Mouse (Mus musculus): ENCODE measurements around the gene Tesmin. TPM values are rescaled to one million over a fixed set of nuclear protein-coding genes. Genes with fewer than 3 reads are reported as not detected.

Tesmin gene
- polyA plus RNA-seq, 2 experiments = 0.25 to 0.30 TPM

GRCm38 (mm10) chr19:3389089-3389488 is 432 bp downstream of the Tesmin start:
- Histone ChIP-seq H3K9me3 (ENCODE audit: control insufficient read depth, low read length) (peaks cover 2% of the 10 kb centered on the region; the same call in 1 of the 2 replicates), H3K4me2 (ENCODE audit: low read depth) (peak overlapping the region; percentile 73), H3K36me3 (replicated peaks; ENCODE audit: control insufficient read depth, insufficient read depth, low read depth) (no peaks in the 10 kb centered on the region), H3K27ac (no peak overlapping the region), H3K4me1 (replicated peaks; ENCODE audit: control insufficient read depth in 2 of 2, insufficient read depth in 2 of 2, low read length in 1 of 2) (peaks cover 9 to 15% of the 10 kb centered on the region in 2 experiments), H3K4me3 (ENCODE audit: insufficient read depth in 1 of 2, low read depth in 2 of 2, low read length in 2 of 2) (peak overlapping the region; percentile 31 to 53), H3K27me3 (ENCODE audit: control insufficient read depth, insufficient read depth, low read length) (no peaks in the 10 kb centered on the region), H3K9ac (replicated peaks) (peak overlapping the region; percentile 36)
- WGBS (ENCODE audit: insufficient replicate concordance) = 0% methylated on average over 40 of the region's 43 CpGs
- peak; percentile 85 for ATAC-seq (ENCODE audit: insufficient read depth)
- TF ChIP-seq CTCF (IDR thresholded peaks at IDR 0.05; ENCODE audit: low read depth) (peak; percentile 90), EP300 (IDR thresholded peaks at IDR 0.05; ENCODE audit: low read depth) (no peak)
- DNase-seq (ENCODE audit: low read depth in 3 of 3, low spot score in 3 of 3) = peak; percentile 62 to 68 (median 68)

DNA sequence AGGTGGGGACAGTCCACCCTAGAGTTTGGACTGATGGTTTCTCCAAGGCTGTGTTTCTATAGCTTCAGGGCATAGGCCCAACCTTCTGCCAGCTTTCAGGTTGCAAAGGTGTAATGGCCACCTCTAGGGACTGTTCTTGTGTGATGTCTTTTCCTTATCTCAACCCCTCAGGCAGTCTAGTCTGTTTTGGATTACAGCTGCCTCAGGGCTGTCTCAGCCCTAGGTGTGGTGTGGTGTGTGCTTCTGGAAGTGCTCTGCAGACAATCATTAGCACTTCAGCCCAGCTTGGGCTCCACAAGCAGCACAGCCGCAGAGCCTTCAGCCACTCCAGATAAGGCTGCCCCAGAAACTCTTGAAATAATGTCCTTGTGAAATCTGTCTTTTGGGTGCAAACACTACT is 3.7 kb downstream of the Tesmin start:
- no peak overlapping the region for H3K9ac ChIP-seq (replicated peaks)
- ATAC-seq (ENCODE audit: insufficient read depth) (peak; percentile 60), DNase-seq (ENCODE audit: low read depth in 3 of 3, low spot score in 3 of 3) (peak; percentile 42 to 57 (median 47))
- WGBS (ENCODE audit: insufficient replicate concordance) = 14% methylated on average over 1 of the region's 1 CpGs
- H3K9me3 ChIP-seq (ENCODE audit: control insufficient read depth, low read length) = peaks cover 2% of the 10 kb centered on the region; the same call in 1 of the 2 replicates
- no peaks in the 10 kb centered on the region for H3K27me3 ChIP-seq (ENCODE audit: control insufficient read depth, insufficient read depth, low read length)
- H3K27ac ChIP-seq = no peak overlapping the region
- H3K36me3 ChIP-seq (replicated peaks; ENCODE audit: control insufficient read depth, insufficient read depth, low read depth) = no peaks in the 10 kb centered on the region
- H3K4me2 ChIP-seq (ENCODE audit: low read depth) = no peak overlapping the region
- peaks cover 9 to 15% of the 10 kb centered on the region in 2 experiments for H3K4me1 ChIP-seq (replicated peaks; ENCODE audit: control insufficient read depth in 2 of 2, insufficient read depth in 2 of 2, low read length in 1 of 2)
- no peak overlapping the region for H3K4me3 ChIP-seq (ENCODE audit: insufficient read depth in 1 of 2, low read depth in 2 of 2, low read length in 2 of 2)
- TF ChIP-seq EP300 (IDR thresholded peaks at IDR 0.05; ENCODE audit: low read depth) (peak; percentile 59), CTCF (IDR thresholded peaks at IDR 0.05; ENCODE audit: low read depth) (no peak)

DNA sequence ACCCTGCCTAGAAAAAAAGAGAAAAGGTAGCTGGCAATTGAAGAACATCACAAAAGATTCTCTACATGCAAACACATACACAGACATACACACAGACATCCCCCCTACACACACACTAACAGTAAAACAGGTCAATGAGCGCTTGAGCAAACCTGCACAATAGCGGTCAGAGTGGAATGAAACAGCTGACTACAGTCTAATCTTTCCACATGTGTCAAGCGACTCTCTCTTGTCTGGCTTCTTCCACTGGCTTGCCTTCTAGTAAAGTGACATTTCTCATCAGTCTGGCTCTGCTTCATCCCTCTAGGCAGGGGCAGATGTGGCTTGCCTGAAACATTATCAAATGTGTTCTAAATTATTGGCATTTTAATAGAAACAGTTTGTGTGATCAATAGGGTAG is 5.6 kb downstream of the Tesmin start:
- H3K4me1 ChIP-seq (replicated peaks; ENCODE audit: control insufficient read depth in 2 of 2, insufficient read depth in 2 of 2, low read length in 1 of 2) = peaks cover 7 to 15% of the 10 kb centered on the region in 2 experiments; a peak in 3 of 4 replicates
- no peak for DNase-seq (ENCODE audit: low read depth in 3 of 3, low spot score in 3 of 3)
- no peaks in the 10 kb centered on the region for H3K36me3 ChIP-seq (replicated peaks; ENCODE audit: control insufficient read depth, insufficient read depth, low read depth)
- no peak overlapping the region for H3K4me2 ChIP-seq (ENCODE audit: low read depth)
- no peak for ATAC-seq (ENCODE audit: insufficient read depth)
- H3K27ac ChIP-seq = no peak overlapping the region
- WGBS (ENCODE audit: insufficient replicate concordance) = 79% methylated on average over 3 of the region's 3 CpGs
- no peak overlapping the region for H3K4me3 ChIP-seq (ENCODE audit: insufficient read depth in 1 of 2, low read depth in 2 of 2, low read length in 2 of 2)
- no peak for TF ChIP-seq EP300 (IDR thresholded peaks at IDR 0.05; ENCODE audit: low read depth)
- no peak for TF ChIP-seq CTCF (IDR thresholded peaks at IDR 0.05; ENCODE audit: low read depth)
- H3K9me3 ChIP-seq (ENCODE audit: control insufficient read depth, low read length) = peaks cover 2% of the 10 kb centered on the region; the same call in 1 of the 2 replicates
- H3K27me3 ChIP-seq (ENCODE audit: control insufficient read depth, insufficient read depth, low read length) = no peaks in the 10 kb centered on the region
- H3K9ac ChIP-seq (replicated peaks) = no peak overlapping the region

DNA sequence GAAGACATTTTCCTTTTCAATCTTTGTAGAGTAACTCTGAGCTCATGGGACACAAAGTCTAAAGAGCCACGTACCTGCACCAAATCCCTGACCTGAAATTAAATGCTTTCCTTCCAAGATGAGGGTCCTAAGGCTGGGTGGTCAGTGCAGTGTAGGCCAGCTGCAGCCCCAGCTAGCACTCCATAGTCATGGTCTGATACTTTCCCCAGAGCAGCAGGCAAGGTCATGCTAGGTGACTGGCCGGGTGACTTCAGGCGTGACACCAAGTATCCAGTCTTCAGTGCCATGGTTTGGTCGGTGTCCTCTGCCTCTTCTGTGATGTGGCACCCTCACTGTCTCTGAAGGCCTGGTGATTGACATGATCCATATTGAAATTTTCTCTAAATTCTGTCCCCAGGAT is 11.4 kb downstream of the Tesmin start:
- H3K4me3 ChIP-seq (ENCODE audit: insufficient read depth in 1 of 2, low read depth in 2 of 2, low read length in 2 of 2) = no peak overlapping the region
- no peak for ATAC-seq (ENCODE audit: insufficient read depth)
- H3K27me3 ChIP-seq (ENCODE audit: control insufficient read depth, insufficient read depth, low read length) = no peaks in the 10 kb centered on the region
- no peak overlapping the region for H3K4me2 ChIP-seq (ENCODE audit: low read depth)
- DNase-seq (ENCODE audit: low read depth in 3 of 3, low spot score in 3 of 3) = no peak
- no peaks in the 10 kb centered on the region for H3K9me3 ChIP-seq (ENCODE audit: control insufficient read depth, low read length)
- no peak overlapping the region for H3K27ac ChIP-seq
- no peaks in the 10 kb centered on the region for H3K4me1 ChIP-seq (replicated peaks; ENCODE audit: control insufficient read depth in 2 of 2, insufficient read depth in 2 of 2, low read length in 1 of 2)
- 70% methylated on average over 4 of the region's 4 CpGs for WGBS (ENCODE audit: insufficient replicate concordance)
- no peak overlapping the region for H3K9ac ChIP-seq (replicated peaks)
- TF ChIP-seq EP300 (IDR thresholded peaks at IDR 0.05; ENCODE audit: low read depth) (no peak), CTCF (IDR thresholded peaks at IDR 0.05; ENCODE audit: low read depth) (no peak)
- no peaks in the 10 kb centered on the region for H3K36me3 ChIP-seq (replicated peaks; ENCODE audit: control insufficient read depth, insufficient read depth, low read depth)

DNA sequence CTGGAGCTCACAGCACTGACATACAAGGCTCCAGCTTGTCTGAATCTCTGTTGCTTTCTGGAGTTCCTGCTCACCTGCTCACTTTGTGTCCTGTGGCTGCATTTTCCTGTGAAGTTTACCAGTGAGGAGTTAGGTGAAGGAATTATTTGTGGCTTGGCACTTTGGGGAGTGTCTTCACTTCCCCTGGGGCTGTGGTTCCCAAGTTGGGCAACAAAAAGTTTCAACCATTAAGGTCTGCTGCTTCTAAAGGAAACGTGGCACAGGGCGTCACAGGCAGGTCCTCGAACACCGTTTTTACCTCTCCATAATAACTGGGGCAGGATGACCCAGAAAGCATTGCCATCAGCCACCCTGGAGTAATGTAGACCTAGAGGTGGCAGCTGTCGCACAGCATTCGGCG is 12.8 kb downstream of the Tesmin start:
- Histone ChIP-seq H3K4me1 (replicated peaks; ENCODE audit: control insufficient read depth in 2 of 2, insufficient read depth in 2 of 2, low read length in 1 of 2) (no peaks in the 10 kb centered on the region), H3K27me3 (ENCODE audit: control insufficient read depth, insufficient read depth, low read length) (no peaks in the 10 kb centered on the region), H3K27ac (no peak overlapping the region), H3K9me3 (ENCODE audit: control insufficient read depth, low read length) (no peaks in the 10 kb centered on the region), H3K4me3 (ENCODE audit: insufficient read depth in 1 of 2, low read depth in 2 of 2, low read length in 2 of 2) (no peak overlapping the region), H3K36me3 (replicated peaks; ENCODE audit: control insufficient read depth, insufficient read depth, low read depth) (no peaks in the 10 kb centered on the region), H3K9ac (replicated peaks) (no peak overlapping the region), H3K4me2 (ENCODE audit: low read depth) (no peak overlapping the region)
- no peak for TF ChIP-seq EP300 (IDR thresholded peaks at IDR 0.05; ENCODE audit: low read depth)
- TF ChIP-seq CTCF (IDR thresholded peaks at IDR 0.05; ENCODE audit: low read depth) = no peak
- 62% methylated on average over 7 of the region's 7 CpGs for WGBS (ENCODE audit: insufficient replicate concordance)
- ATAC-seq (ENCODE audit: insufficient read depth) = no peak
- DNase-seq (ENCODE audit: low read depth in 3 of 3, low spot score in 3 of 3) = no peak
